Mouse (Mus musculus): ENCODE data around the gene Xpot. TPM values are rescaled to one million over a fixed set of nuclear protein-coding genes. Genes with fewer than 3 reads are reported as not detected.

The Xpot gene
- polyA plus RNA-seq, 1 experiment from 2014 or later = 31.7 TPM

GRCm38 (mm10) chr10:121608177-121608576 is 18.0 kb downstream of the Xpot start:
- Histone ChIP-seq H3K36me3 (replicated peaks; ENCODE audit: control insufficient read depth, insufficient read depth) (peaks cover 94% of the 10 kb centered on the region), H3K27ac (no peak overlapping the region), H3K4me1 (replicated peaks; ENCODE audit: control insufficient read depth, insufficient read depth, low read length) (no peaks in the 10 kb centered on the region), H3K4me2 (replicated peaks) (no peak overlapping the region), H3K4me3 (replicated peaks; ENCODE audit: low read length) (no peak overlapping the region), H3K9me3 (ENCODE audit: control insufficient read depth, low read length) (no peaks in the 10 kb centered on the region), H3K27me3 (ENCODE audit: control insufficient read depth, insufficient read depth, low read length) (no peaks in the 10 kb centered on the region), H3K9ac (no peak overlapping the region)
- no peak for ATAC-seq (ENCODE audit: low FRiP score)
- 96% methylated on average over 10 of the region's 10 CpGs for WGBS
- DNase-seq (ENCODE audit: low spot score) = no peak

- H3K9me3 ChIP-seq (ENCODE audit: control insufficient read depth, low read length) = no peaks in the 10 kb centered on the region
- no peak overlapping the region for H3K4me2 ChIP-seq (replicated peaks)
- no peak overlapping the region for H3K9ac ChIP-seq
- ATAC-seq (ENCODE audit: low FRiP score) (no peak), DNase-seq (ENCODE audit: low spot score) (no peak)
- 96% methylated on average over 13 of the region's 13 CpGs for WGBS
- H3K36me3 ChIP-seq (replicated peaks; ENCODE audit: control insufficient read depth, insufficient read depth) = peaks cover 96% of the 10 kb centered on the region
- H3K27me3 ChIP-seq (ENCODE audit: control insufficient read depth, insufficient read depth, low read length) = no peaks in the 10 kb centered on the region
- no peaks in the 10 kb centered on the region for H3K4me1 ChIP-seq (replicated peaks; ENCODE audit: control insufficient read depth, insufficient read depth, low read length)
- no peak overlapping the region for H3K27ac ChIP-seq
- H3K4me3 ChIP-seq (replicated peaks; ENCODE audit: low read length) = no peak overlapping the region
Observed at GRCm38 (mm10) chr10:121604632-121605344, 21.3 kb downstream of the Xpot start.

GRCm38 (mm10) chr10:121603556-121603955 is 22.6 kb downstream of the Xpot start:
- Histone ChIP-seq H3K27me3 (ENCODE audit: control insufficient read depth, insufficient read depth, low read length) (no peaks in the 10 kb centered on the region), H3K27ac (no peak overlapping the region), H3K4me3 (replicated peaks; ENCODE audit: low read length) (no peak overlapping the region), H3K4me2 (replicated peaks) (no peak overlapping the region), H3K36me3 (replicated peaks; ENCODE audit: control insufficient read depth, insufficient read depth) (peaks cover 98% of the 10 kb centered on the region), H3K4me1 (replicated peaks; ENCODE audit: control insufficient read depth, insufficient read depth, low read length) (no peaks in the 10 kb centered on the region), H3K9me3 (ENCODE audit: control insufficient read depth, low read length) (no peaks in the 10 kb centered on the region), H3K9ac (no peak overlapping the region)
- 89% methylated on average over 4 of the region's 4 CpGs for WGBS
- ATAC-seq (ENCODE audit: low FRiP score) (no peak), DNase-seq (ENCODE audit: low spot score) (no peak)

DNA sequence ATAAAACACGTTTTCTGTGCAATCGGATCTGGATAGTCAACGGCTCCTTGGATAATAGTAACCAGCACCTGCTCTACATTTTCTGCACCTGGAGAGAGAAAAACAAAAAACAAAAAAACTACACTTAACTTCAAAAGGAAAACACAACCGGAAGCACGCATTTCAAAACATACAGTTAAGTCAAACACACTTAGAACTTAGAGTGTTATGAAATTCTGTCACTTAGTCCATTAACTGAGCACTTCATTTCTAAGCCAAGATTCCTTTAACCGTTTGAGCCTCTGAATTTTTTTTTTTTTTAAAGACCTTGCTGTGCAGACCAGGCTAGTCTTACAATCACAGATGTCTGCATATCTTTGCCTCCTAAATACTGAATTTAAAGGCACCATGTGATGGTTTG is 24.9 kb downstream of the Xpot start:
- Histone ChIP-seq H3K27me3 (ENCODE audit: control insufficient read depth, insufficient read depth, low read length) (no peaks in the 10 kb centered on the region), H3K9me3 (ENCODE audit: control insufficient read depth, low read length) (no peaks in the 10 kb centered on the region), H3K4me3 (replicated peaks; ENCODE audit: low read length) (no peak overlapping the region), H3K9ac (no peak overlapping the region), H3K36me3 (replicated peaks; ENCODE audit: control insufficient read depth, insufficient read depth) (peaks cover 97% of the 10 kb centered on the region), H3K4me2 (replicated peaks) (no peak overlapping the region), H3K4me1 (replicated peaks; ENCODE audit: control insufficient read depth, insufficient read depth, low read length) (no peaks in the 10 kb centered on the region), H3K27ac (no peak overlapping the region)
- 87% methylated on average over 6 of the region's 6 CpGs for WGBS
- no peak for DNase-seq (ENCODE audit: low spot score)
- no peak for ATAC-seq (ENCODE audit: low FRiP score)

- 90% methylated on average over 9 of the region's 9 CpGs for WGBS
- H3K4me1 ChIP-seq (replicated peaks; ENCODE audit: control insufficient read depth, insufficient read depth, low read length) = no peaks in the 10 kb centered on the region
- H3K9ac ChIP-seq = no peak overlapping the region
- H3K27ac ChIP-seq = no peak overlapping the region
- H3K9me3 ChIP-seq (ENCODE audit: control insufficient read depth, low read length) = no peaks in the 10 kb centered on the region
- H3K4me3 ChIP-seq (replicated peaks; ENCODE audit: low read length) = no peak overlapping the region
- peaks cover 79% of the 10 kb centered on the region for H3K36me3 ChIP-seq (replicated peaks; ENCODE audit: control insufficient read depth, insufficient read depth)
- no peak for ATAC-seq (ENCODE audit: low FRiP score)
- no peaks in the 10 kb centered on the region for H3K27me3 ChIP-seq (ENCODE audit: control insufficient read depth, insufficient read depth, low read length)
- DNase-seq (ENCODE audit: low spot score) = no peak
- no peak overlapping the region for H3K4me2 ChIP-seq (replicated peaks)
Observed at GRCm38 (mm10) chr10:121596580-121596979, 29.6 kb downstream of the Xpot start.

DNA sequence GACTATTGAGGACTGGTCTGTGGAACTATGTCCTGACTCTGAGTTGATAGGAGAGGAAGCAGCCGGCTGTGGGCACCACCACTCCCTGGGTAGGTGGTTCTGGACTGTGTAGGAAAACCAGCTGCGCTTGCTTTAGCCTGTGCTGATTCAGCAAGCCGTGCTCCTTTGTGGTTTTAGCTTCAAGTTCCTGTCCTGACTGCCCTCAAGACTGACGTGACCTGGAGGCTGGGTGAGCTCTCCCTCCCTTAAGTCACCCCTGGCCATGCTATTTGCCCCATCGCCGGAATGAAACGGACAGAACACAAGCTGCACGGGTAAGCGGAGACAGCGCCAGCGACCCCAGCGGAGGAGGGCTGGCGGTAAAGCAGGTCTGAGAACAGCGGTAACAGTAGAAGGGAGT is 35.0 kb downstream of the Xpot start:
- Histone ChIP-seq H3K27me3 (ENCODE audit: control insufficient read depth, insufficient read depth, low read length) (no peaks in the 10 kb centered on the region), H3K9me3 (ENCODE audit: control insufficient read depth, low read length) (no peaks in the 10 kb centered on the region), H3K4me2 (replicated peaks) (no peak overlapping the region), H3K4me3 (replicated peaks; ENCODE audit: low read length) (no peak overlapping the region), H3K9ac (no peak overlapping the region), H3K36me3 (replicated peaks; ENCODE audit: control insufficient read depth, insufficient read depth) (peaks cover 27% of the 10 kb centered on the region), H3K27ac (no peak overlapping the region), H3K4me1 (replicated peaks; ENCODE audit: control insufficient read depth, insufficient read depth, low read length) (no peaks in the 10 kb centered on the region; the same call in 1 of the 2 replicates)
- no peak for DNase-seq (ENCODE audit: low spot score)
- WGBS = 91% methylated on average over 14 of the region's 14 CpGs
- no peak for ATAC-seq (ENCODE audit: low FRiP score)

DNA sequence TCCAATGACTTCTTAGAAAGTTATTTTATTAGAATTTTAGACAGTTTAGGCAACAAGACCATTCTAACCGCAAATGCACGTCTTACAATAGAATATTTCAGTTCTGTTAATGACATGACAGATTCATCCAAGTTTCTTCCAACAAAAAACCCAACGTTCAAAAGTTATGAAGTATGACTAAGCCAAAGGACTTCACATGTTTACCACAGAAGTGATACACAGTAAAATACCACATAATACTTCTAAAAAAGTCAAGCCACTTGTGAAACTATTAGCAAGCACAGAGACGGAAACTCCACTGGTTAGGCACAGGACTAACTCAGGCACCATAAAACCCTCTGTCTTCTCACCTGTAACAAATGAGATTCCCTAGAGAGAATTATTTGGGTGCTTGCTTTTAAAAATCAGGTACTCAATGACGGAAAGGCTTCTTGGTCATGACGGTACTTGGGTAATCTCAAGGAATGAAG is 38.7 kb downstream of the Xpot start:
- peak overlapping the region; percentile 71 for H3K4me3 ChIP-seq (replicated peaks; ENCODE audit: low read length)
- ATAC-seq (ENCODE audit: low FRiP score) (no peak), DNase-seq (ENCODE audit: low spot score) (no peak)
- peak overlapping the region; percentile 68 for H3K4me2 ChIP-seq (replicated peaks)
- H3K27me3 ChIP-seq (ENCODE audit: control insufficient read depth, insufficient read depth, low read length) = no peaks in the 10 kb centered on the region
- peaks cover 25% of the 10 kb centered on the region for H3K36me3 ChIP-seq (replicated peaks; ENCODE audit: control insufficient read depth, insufficient read depth)
- 70% methylated on average over 6 of the region's 6 CpGs for WGBS
- peaks cover 9% of the 10 kb centered on the region for H3K4me1 ChIP-seq (replicated peaks; ENCODE audit: control insufficient read depth, insufficient read depth, low read length)
- H3K9me3 ChIP-seq (ENCODE audit: control insufficient read depth, low read length) = no peaks in the 10 kb centered on the region
- H3K27ac ChIP-seq = no peak overlapping the region
- peak overlapping the region; percentile 91 for H3K9ac ChIP-seq

GRCm38 (mm10) chr10:121586675-121587370 is 39.3 kb downstream of the Xpot start, which contains the start of gene Tbk1:
Gene Tbk1, minus strand, starts transcription at chr10:121586787.
- ATAC-seq (ENCODE audit: low FRiP score) (peak; percentile 98), DNase-seq (ENCODE audit: low spot score) (peak; percentile 90)
- Histone ChIP-seq H3K4me1 (replicated peaks; ENCODE audit: control insufficient read depth, insufficient read depth, low read length) (peaks cover 9% of the 10 kb centered on the region), H3K9me3 (ENCODE audit: control insufficient read depth, low read length) (no peaks in the 10 kb centered on the region), H3K27me3 (ENCODE audit: control insufficient read depth, insufficient read depth, low read length) (no peaks in the 10 kb centered on the region), H3K4me2 (replicated peaks) (peak within 1 kb of the TSS; percentile 68), H3K36me3 (replicated peaks; ENCODE audit: control insufficient read depth, insufficient read depth) (peaks cover 25% of the 10 kb centered on the region), H3K9ac (peak within 1 kb of the TSS; percentile 91), H3K4me3 (replicated peaks; ENCODE audit: low read length) (peak within 1 kb of the TSS; percentile 71), H3K27ac (peak within 1 kb of the TSS; percentile 66)
- WGBS = under 1% methylated on average over 53 of the region's 58 CpGs

- Histone ChIP-seq H3K4me2 (replicated peaks) (peak overlapping the region; percentile 68), H3K36me3 (replicated peaks; ENCODE audit: control insufficient read depth, insufficient read depth) (peaks cover 32% of the 10 kb centered on the region), H3K9me3 (ENCODE audit: control insufficient read depth, low read length) (no peaks in the 10 kb centered on the region), H3K4me3 (replicated peaks; ENCODE audit: low read length) (peak overlapping the region; percentile 71), H3K27ac (peak overlapping the region; percentile 66), H3K4me1 (replicated peaks; ENCODE audit: control insufficient read depth, insufficient read depth, low read length) (peaks cover 9% of the 10 kb centered on the region), H3K27me3 (ENCODE audit: control insufficient read depth, insufficient read depth, low read length) (no peaks in the 10 kb centered on the region), H3K9ac (peak overlapping the region; percentile 91)
- DNase-seq (ENCODE audit: low spot score) = peak; percentile 24
- 4% methylated on average over 44 of the region's 48 CpGs for WGBS
- ATAC-seq (ENCODE audit: low FRiP score) = peak; percentile 70
Observed at GRCm38 (mm10) chr10:121585791-121586642, 40.1 kb downstream of the Xpot start.

Data from hindbrain, embryonic 14.5 days (tissue).